Mouse (Mus musculus) gastrocnemius, adult 2 months (tissue): ENCODE measurements around the gene Mgme1. TPM values are rescaled to one million over a fixed set of nuclear protein-coding genes. Genes with fewer than 3 reads are reported as not detected.

Experiments
- DNase-seq: peaks from one replicate; pipeline ENCODE4 v3.0.0; 2022
- H3K27ac ChIP-seq: fragments of 200-600 bp; 2 replicates; pipeline ENCODE4 v1.8.1; 2022; ENCODE audit warnings: mild to moderate bottlenecking
- H3K4me3 ChIP-seq: fragments of 200-600 bp; 2 replicates; pipeline ENCODE4 v1.8.1; 2022; ENCODE audit warnings: mild to moderate bottlenecking, moderate library complexity
- CTCF ChIP-seq: fragments of 200-600 bp; IDR thresholded peaks from 2 replicates; pipeline ENCODE4 v1.8.1; 2022; ENCODE audit warnings: antibody characterized with exemption, mild to moderate bottlenecking, moderate library complexity
- intact Hi-C: fragments of 180-260 bp; cut with DNase I; formaldehyde crosslinking; loops from one replicate; pipeline ENCODE4 v1.15.1; 2025
- long read RNA-seq, 2 experiments: library from polyadenylated mRNA; stranded (forward); transcript quantifications; one replicate each; pipeline ENCODE4 v2.0.0; 2021
- total RNA-seq, 2 experiments: library from RNA; stranded (reverse); gene quantifications; 2 replicates each; pipeline ENCODE4 v1.2.3; 2021

Gene Mgme1
- total RNA-seq, result 10 to 100 TPM; 10.2 to 11.9 TPM
- long read RNA-seq, experiment 1, transcript Mgme1-201 (5 exons, 2,840 nt), result major isoform, 10 of 42 reads
- long read RNA-seq, experiment 1, transcript Mgme1-203 (5 exons, 2,308 nt), result minor isoform, 9 of 42 reads
- long read RNA-seq, experiment 1, partial matches to known transcripts, result 3 of 42 reads
- long read RNA-seq, experiment 1, other reads (novel, unspliced or antisense), result 20 of 42 reads
- long read RNA-seq, experiment 2, transcript Mgme1-201 (5 exons, 2,840 nt), result major isoform, 6 of 31 reads
- long read RNA-seq, experiment 2, transcript Mgme1-203 (5 exons, 2,308 nt), result minor isoform, 5 of 31 reads
- long read RNA-seq, experiment 2, partial matches to known transcripts, result 4 of 31 reads
- long read RNA-seq, experiment 2, other reads (novel, unspliced or antisense), result 16 of 31 reads

DNA sequence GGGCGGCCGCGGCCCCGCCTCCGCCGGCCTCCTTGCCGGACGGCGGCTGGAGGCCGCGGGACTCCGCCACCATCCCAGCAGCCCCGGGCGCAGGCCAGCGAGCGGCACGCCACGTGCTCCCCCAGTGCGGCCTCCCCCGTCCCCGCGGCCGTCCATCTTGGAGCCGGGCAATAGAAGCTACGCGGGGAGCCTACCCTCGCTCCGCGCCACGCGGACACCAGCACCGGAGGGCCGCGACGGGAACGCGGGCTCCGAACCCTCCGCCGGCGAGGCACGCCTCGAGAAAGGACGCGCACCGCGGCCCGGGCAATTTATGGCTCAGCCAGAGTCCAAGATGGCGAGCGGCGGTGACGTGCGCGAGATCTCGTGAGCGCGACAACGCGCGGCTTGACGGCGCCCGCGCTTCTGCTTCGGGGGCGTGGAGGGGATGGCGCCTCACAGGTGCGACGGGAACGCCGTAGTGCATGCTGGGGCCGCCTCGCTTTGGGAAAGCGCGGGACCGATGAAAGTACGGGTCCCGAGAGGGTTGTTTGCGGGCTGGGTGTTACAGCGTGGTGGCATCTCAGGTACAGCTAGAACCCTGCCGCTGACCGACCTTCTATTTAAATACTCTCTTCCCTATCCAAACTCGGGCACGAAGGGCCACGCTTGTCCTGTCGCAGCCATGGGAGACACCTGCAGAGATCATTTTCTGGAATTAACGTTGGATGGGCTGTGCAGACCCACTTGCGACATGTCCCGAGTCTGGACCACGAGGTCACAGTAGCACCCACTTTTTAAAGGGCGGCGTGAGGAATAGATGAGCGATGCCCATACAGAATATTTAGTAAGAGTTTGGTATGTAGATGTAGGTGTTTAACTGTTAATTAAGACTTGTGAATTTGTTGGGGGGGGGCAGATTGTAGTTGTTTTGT lies at the start of gene Mgme1, which contains the start of gene Snx5:
Mgme1 (plus strand) TSS at position 157 of the 914 bp plus-strand sequence.
Snx5 (minus strand) TSS at position 400 of the 914 bp plus-strand sequence.
- no peak for TF ChIP-seq CTCF
- Histone ChIP-seq H3K27ac (peak within 1 kb of the TSS; percentile 96), H3K4me3 (peak within 1 kb of the TSS; percentile 82)
- intact Hi-C loops, result loop anchor here (5.0 kb wide), 1 partner anchor 268 kb away; no protein-coding TSS in a partner anchor
- peak; percentile 94 for DNase-seq

DNA sequence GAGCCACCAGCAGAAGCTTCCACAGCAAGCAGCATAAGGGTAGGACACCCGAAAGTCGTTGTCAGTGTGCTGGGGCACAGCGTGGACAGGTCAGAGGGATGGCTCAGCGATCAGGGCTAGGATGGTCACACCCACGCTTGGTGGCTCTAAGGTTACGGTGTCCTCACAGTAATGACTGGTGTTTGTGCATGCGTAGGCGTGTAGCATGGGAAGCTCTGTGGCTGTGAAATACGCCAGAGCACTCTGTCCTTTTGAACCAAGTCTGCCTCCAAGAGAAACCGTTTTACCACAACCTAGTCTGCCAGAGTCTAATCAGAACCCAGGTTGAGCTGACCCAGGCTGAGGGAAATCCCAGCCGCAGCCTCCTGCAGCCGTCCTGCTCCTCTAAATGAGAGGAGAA lies 46.1 kb upstream of the Mgme1 start:
- Histone ChIP-seq H3K4me3 (peak overlapping the region; percentile 56), H3K27ac (peak overlapping the region; percentile 65)
- TF ChIP-seq CTCF, result no peak
- DNase-seq, result peak; percentile 43
- intact Hi-C loops, result no loop called here

DNA sequence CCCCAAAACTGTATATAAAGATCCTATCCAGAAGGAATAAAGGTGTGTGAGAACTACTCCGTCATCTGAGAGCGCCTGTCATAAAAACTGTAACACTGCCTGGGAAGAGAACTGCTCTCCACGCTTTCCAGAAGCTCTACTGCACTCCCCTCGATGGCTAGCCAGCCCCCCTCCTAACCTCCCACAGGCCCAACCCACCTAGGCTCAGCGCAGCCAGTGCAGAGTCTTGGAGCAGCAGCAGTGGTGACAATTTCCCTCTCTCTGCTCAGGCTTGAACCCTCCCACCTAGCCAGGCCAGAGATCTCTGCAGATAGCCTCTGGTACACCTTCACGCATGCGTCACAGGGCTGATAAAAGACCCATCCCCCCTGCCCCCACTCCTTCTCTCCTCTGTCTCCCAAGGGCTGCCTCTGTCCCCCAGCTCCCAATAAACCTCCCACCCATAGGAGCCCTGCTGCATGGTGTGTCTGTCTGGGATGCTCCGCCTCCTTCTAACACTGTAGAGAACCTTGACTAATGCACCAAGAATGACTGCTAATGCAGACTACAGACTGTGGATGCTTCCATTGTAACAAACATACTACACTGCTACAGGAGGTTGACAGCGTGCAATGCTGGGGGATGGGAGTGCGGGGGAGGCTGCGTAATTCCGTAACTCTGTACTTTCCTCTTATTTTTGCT lies 43.4 kb upstream of the Mgme1 start:
- no peak overlapping the region for H3K4me3 ChIP-seq
- TF ChIP-seq CTCF, result no peak
- intact Hi-C loops, result no loop called here
- H3K27ac ChIP-seq, result no peak overlapping the region
- no peak for DNase-seq

DNA sequence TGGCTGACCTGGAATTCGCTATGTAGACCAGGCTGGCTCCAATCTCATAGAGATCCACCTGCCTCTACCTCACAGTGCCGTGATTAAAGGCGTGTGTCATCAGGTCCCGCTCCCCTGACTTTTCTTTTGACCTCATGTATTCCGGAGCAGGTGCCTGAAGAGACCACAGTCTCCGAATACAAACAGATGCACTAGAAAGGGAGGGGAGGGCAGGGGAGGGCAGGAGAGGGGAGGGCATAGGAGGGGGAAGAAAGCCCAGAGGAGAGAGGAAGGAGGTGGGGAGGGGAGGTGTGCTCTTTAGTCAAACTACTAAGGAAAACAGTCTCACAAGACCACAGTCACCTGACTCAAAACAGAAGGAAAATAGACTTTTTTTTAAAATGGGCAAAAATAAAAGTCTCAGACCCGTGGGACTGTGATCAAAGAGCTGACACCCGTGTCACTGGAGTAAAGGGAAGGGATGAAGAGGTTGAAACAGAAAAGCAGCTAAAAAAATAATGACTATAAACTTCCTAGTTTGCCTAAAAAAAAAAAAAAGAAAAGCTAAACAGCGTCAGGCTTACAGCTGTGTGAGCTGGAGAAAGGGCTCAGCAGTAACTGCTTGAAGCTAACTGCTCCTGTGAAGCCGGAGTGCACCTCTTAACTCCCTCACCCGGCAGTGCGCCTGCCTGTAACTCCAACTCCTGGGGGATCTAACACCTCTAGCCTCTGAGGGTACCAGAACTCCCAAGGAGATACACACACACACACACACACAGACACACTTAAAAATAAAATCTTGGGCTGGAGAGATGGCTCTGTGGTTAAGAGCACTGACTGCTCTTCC lies 41.7 kb upstream of the Mgme1 start:
- no peak for DNase-seq
- TF ChIP-seq CTCF, result no peak
- H3K27ac ChIP-seq, result no peak overlapping the region
- intact Hi-C loops, result no loop called here
- H3K4me3 ChIP-seq, result no peak overlapping the region

DNA sequence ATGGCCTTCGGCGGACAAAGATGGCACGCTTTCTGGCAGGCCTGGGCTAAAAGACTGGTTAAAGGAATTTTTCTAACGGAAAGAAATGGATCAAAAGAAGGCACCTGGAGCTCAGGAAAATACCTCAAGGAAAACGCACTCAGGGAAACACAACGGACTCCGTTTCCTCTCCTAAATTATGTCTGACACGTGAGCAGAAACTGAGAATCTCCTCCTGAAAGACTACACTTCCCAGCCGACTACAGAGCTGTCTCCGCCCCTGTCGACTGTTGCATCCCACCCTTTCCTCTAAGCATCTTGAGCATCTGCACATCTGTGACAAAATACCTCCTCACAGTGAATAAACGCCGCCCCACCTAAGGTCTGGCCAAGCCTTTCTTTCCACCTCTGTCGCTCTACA lies 40.8 kb upstream of the Mgme1 start:
- Histone ChIP-seq H3K4me3 (no peak overlapping the region), H3K27ac (no peak overlapping the region)
- TF ChIP-seq CTCF, result no peak
- intact Hi-C loops, result no loop called here
- no peak for DNase-seq

DNA sequence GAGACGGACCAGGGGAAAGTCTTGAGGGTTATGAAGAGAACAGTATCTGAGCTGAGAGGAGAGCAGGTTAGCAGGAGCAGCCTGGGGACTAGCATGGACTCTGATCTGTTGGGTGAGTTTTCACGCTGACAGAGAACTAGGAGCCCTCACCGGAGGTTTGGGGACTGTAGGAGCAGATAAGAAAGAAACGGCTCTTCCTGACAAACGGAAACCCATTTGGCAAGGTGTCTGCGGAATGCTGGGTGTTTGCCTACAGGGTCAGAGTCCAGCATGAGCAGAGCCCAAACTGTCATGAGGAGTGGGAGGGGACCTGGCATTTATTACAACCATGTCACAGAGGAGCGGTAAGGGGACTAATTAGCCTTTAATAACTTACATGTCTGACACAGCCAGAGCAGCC lies 40.0 kb upstream of the Mgme1 start:
- DNase-seq, result peak; percentile 33
- no peak overlapping the region for H3K4me3 ChIP-seq

DNA sequence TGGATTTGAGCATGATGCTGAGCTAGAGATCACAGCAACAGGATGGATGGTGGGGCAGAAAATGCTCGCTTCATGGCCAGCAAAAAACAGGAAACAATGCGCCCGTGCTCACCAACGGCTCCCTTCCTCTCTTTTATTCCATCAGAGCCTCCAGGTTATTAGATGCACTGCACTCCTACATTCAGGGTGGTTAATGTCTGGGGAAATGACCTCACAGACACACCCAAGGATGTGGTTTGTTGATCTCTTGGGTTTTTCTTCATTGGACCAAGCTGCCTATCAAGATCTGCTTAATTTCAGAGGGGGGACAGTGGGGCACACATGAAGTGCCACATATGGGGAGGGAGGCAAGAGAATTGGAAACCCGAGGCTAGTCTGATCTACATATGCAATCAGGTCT lies 39.3 kb upstream of the Mgme1 start:
- Histone ChIP-seq H3K27ac (no peak overlapping the region; the same call in 1 of the 2 replicates), H3K4me3 (no peak overlapping the region)
- no peak for TF ChIP-seq CTCF
- DNase-seq, result no peak
- intact Hi-C loops, result no loop called here

More for the DNA sequence above, 40.0 kb upstream of the Mgme1 start:
- no peak for TF ChIP-seq CTCF
- intact Hi-C loops, result no loop called here
- no peak overlapping the region; the same call in 1 of the 2 replicates for H3K27ac ChIP-seq

DNA sequence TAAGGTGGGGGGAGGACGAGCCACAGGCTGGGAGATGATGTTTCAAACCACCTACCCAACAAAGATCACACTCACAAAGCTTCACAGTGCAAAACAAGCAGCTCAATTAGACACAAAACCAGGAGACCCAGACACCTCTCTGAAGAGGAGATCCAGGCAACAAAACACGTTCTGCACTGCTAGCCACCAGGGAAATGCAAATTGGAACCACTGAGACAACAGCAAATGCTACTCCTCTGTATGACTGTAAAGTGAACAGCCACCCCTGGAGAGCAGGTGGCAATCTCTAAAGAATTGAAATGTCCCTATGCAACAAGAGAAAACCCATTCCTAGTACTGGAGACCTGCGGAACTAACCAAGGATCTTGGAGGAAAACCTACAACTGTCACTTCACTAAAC lies 36.9 kb upstream of the Mgme1 start:
- no peak overlapping the region for H3K27ac ChIP-seq
- intact Hi-C loops, result no loop called here
- no peak for TF ChIP-seq CTCF
- H3K4me3 ChIP-seq, result no peak overlapping the region
- DNase-seq, result no peak

DNA sequence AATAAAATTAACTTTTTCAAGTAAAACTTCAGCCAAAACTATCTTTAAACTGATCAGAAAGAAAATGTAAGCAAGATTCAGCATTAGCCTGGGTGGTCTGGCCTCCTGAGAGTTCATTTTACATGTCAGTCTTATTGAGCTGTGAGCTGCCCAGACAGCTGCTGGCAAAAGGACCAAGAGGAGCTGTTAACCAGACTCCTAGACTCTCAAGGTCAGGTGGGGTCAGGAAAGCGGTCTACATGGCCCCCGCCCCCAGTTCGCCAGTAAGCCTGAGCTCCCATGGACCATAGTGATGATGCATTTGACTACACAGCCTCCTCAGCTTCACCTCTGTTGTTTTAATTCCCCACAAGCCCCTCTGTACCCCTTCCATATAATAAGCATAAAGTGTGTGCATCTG lies 34.7 kb upstream of the Mgme1 start:
- no peak overlapping the region for H3K27ac ChIP-seq
- TF ChIP-seq CTCF, result no peak
- no peak overlapping the region for H3K4me3 ChIP-seq
- no peak for DNase-seq
- intact Hi-C loops, result no loop called here

DNA sequence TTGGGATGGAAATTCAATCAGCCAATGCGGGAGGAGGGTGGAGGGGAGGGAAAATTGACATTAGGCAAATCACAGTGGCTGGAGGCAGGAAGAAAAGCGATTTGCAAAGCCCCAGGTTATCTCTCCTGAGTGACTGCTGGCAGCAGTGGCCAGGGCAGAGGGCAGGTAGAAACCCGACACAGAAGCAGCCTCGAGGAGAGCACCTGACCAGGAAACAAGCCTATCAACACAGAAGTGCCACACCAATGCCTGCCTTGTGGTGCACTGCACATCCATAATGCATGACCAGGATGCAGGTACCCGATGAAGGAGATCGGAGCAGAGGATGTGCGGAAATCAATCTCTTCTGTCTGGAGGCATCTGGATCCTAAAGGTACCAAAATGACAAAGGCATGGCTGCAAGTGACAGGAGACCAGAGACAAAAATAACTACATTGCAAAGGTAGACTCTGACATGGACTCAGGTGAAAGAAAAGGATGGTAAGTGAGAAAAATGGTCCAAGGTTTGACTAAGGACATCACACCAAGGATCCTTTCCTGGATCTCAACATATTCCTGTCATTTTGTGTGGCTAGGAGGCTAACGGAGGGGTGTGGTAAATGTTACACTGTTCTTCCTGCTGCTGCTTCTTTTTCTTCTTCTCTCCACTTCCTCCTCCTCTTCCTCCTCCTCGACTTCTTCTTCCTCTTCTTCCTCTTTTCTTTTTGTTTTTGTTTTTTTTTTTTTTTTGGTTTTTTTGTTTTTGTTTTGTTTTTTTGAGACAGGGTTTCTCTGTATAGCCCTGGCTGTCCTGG lies 33.5 kb upstream of the Mgme1 start:
- peak overlapping the region; percentile 31; the same call in 1 of the 2 replicates for H3K27ac ChIP-seq
- DNase-seq, result no peak
- TF ChIP-seq CTCF, result no peak
- intact Hi-C loops, result no loop called here
- H3K4me3 ChIP-seq, result no peak overlapping the region

DNA sequence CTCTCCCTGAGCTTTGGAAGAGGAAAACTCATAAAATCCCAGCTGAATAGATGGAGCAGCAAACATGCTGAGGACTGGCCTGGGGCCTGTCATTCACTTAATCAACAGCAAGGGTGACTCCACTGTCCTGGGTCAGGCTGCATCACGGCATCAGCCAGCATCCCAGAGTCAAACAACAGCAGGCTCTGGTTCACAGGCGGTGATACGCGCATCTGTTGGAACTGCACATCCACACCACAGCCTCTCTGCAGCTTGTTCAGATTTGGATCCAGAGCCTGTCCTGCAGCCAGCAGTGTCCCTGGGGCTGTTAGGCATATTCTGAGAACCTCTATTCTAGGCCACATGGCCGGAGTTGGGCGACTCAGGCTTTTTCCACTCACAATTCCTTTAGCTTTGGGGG lies 32.1 kb upstream of the Mgme1 start:
- TF ChIP-seq CTCF, result no peak
- intact Hi-C loops, result no loop called here
- peak; percentile 88 for DNase-seq
- peak overlapping the region; percentile 77 for H3K27ac ChIP-seq
- H3K4me3 ChIP-seq, result 0 out of 2 replicates have a peak overlapping the region, but pooled peaks have one; percentile 3
